Mouse (Mus musculus) spleen, adult 2 months (tissue): ENCODE measurements at regions not wholly inside any gene's neighbourhood (a gene's known extent, or its start where the extent isn't known, plus 50 kb on each side); places are given as distances from the start of the nearest gene placed in this dataset.

ENCODE experiments used
- CTCF ChIP-seq: fragments of 200-500 bp; IDR thresholded peaks from 2 replicates; pipeline ENCODE4 v1.5.1; 2011; ENCODE audit warnings: mild to moderate bottlenecking, inconsistent platforms; ENCODE audit not compliant: insufficient read depth, insufficient read length, insufficient replicate concordance; ENCODE audit errors: extremely low read depth
- POLR2A ChIP-seq: fragments of 200-500 bp; IDR thresholded peaks from 2 replicates; pipeline ENCODE4 v1.6.1; 2011; ENCODE audit warnings: low read depth, low read length, inconsistent platforms

DNA sequence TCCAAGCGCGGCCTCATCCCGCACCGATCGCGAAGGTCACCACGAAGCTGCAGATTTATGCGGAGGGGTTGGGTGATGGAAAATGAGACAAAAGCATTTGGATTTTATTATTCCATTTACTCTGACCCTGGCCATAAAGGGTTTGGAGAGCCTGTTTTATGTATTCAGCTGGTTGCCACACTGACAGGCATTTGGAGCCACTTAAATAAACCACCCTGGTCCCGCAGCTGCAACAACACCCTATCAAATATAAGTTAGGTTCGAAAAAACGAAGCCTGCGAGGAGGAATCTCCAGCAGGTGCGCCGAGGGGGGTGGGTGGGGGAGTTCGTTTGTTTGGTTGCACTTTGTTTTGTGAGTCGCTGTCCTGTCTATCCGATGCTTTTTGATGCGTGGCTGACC lies 377.8 kb upstream of the Nr2f2 start:
- TF ChIP-seq POLR2A (no peak), CTCF (no peak)
